Mouse (Mus musculus): ENCODE results near the gene Sugct.

GRCm38 (mm10) chr13:17043426-17044224 lies 651.7 kb downstream of the Sugct start:
- TF ChIP-seq CTCF (IDR thresholded peaks at IDR 0.05; ENCODE audit: insufficient read depth, low read length) (no peak), POLR2A (IDR thresholded peaks at IDR 0.05; ENCODE audit: borderline replicate concordance, extremely low read depth, low read depth, low read length) (no peak)

All from lung, adult 2 months (tissue).